Mouse (Mus musculus): ENCODE data around the gene Fez1.

- TF ChIP-seq POLR2A (IDR thresholded peaks at IDR 0.05; ENCODE audit: insufficient read depth, low read depth, low read length) (no peak), EP300 (IDR thresholded peaks at IDR 0.05; ENCODE audit: insufficient read depth, low read depth, low read length) (no peak)
Observed at GRCm38 (mm10) chr9:36822024-36822423, 360 bp downstream of the Fez1 start.
